Mouse (Mus musculus) lung, embryonic 14.5 days (tissue): ENCODE measurements around the gene Rnf17. TPM values are rescaled to one million over a fixed set of nuclear protein-coding genes. Genes with fewer than 3 reads are reported as not detected.
A peak's percentile ranks its signal among the peaks of the same experiment; 100 is the strongest.

ENCODE experiments used
- ATAC-seq: fragments of 200-750 bp; cut with Nextera tagmentation; 2 replicates; pipeline ENCODE4 v1.8.0; 2017; ENCODE audit warnings: mild to moderate bottlenecking, moderate TSS enrichment, moderate library complexity; ENCODE audit not compliant: insufficient read depth
- DNase-seq: peaks from one replicate; pipeline ENCODE4 v3.0.0-alpha.2; 2015
- H3K27ac ChIP-seq: fragments of 300-500 bp; sonication (generic); 2 replicates; pipeline ENCODE4 v1.5.1; 2014; ENCODE audit warnings: low read depth, mild to moderate bottlenecking, moderate library complexity
- H3K27me3 ChIP-seq: fragments of 300-500 bp; sonication (generic); 2 replicates; pipeline ENCODE4 v1.6.1; 2014; ENCODE audit warnings: low read length, control low read depth; ENCODE audit not compliant: insufficient read depth
- H3K36me3 ChIP-seq: fragments of 300-500 bp; sonication (generic); 2 replicates; pipeline ENCODE4 v1.6.1; 2014; ENCODE audit warnings: control low read depth; ENCODE audit not compliant: insufficient read depth
- H3K4me1 ChIP-seq: fragments of 300-500 bp; sonication (generic); 2 replicates; pipeline ENCODE4 v1.6.1; 2014; ENCODE audit warnings: antibody characterized with exemption, control low read depth; ENCODE audit not compliant: insufficient read depth
- H3K4me2 ChIP-seq: fragments of 300-500 bp; sonication (generic); 2 replicates; pipeline ENCODE4 v1.6.1; 2014; ENCODE audit warnings: mild to moderate bottlenecking
- H3K4me3 ChIP-seq: fragments of 300-500 bp; sonication (generic); 2 replicates; pipeline ENCODE4 v1.5.1; 2014; ENCODE audit warnings: low read depth, low read length
- H3K9ac ChIP-seq: fragments of 300-500 bp; sonication (generic); 2 replicates; pipeline ENCODE4 v1.6.1; 2014
- H3K9me3 ChIP-seq: fragments of 300-500 bp; sonication (generic); 2 replicates; pipeline ENCODE4 v1.6.1; 2016; ENCODE audit warnings: low read depth, low read length, control low read depth
- CTCF ChIP-seq: IDR thresholded peaks from 2 replicates; pipeline ENCODE4 v1.5.1; 2016; ENCODE audit warnings: antibody characterized with exemption, low read depth
- WGBS: fragments of 180-500 bp; shearing (Covaris S2); extraction: QIAGEN DNeasy Blood & Tissue Kit; methylation state at CpG from one replicate; pipeline ENCODE4 v1.1.7; 2014; 5-methylcytosine and 5-hydroxymethylcytosine counted together
- polyA plus RNA-seq: library from polyadenylated mRNA; unstranded; fragments of >200 nt; fragmentation: Nextera tagmentation; extraction: Ambion mirVana; gene quantifications from 2 replicates; pipeline ENCODE4 v1.2.1, GENCODE M21; 2014

Rnf17 gene
- polyA plus RNA-seq, 1 experiment from 2014 or later: 0.84 TPM

DNA sequence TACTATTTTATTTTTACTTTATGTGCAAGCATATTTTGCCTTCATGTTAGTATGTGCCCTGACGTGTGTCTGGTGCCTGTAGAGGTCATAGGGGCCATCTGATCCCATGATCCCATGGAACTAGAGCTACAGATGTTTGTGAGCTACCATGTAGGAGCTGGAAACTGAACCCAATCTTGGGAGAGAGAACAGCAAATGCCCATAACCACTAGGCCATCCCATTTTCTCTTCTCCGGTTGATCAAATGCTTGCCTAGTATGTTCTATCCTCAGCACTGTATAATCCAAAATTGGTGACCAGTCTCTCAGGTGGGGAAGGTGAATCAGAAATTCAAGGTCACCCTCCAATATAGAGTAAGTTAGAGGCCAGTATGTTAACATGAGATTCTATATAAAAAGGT, 170.2 kb downstream of the Rnf17 start:
- Histone ChIP-seq H3K27ac (no peak overlapping the region), H3K4me3 (peak overlapping the region; percentile 81), H3K9me3 (no peaks in the 10 kb centered on the region), H3K27me3 (no peaks in the 10 kb centered on the region), H3K9ac (no peak overlapping the region), H3K4me2 (peak overlapping the region; percentile 64), H3K36me3 (no peaks in the 10 kb centered on the region), H3K4me1 (0 out of 2 replicates have a peak, but pooled peaks cover 2% of the 10 kb centered on the region)
- DNase-seq (no peak), ATAC-seq (no peak)
- WGBS: 70% methylated on average over 2 of the region's 2 CpGs
- no peak for TF ChIP-seq CTCF

Other genes starting within 250 kb of the Rnf17 start
- not detected in 2 replicates for gene Gzmg, start 243.0 kb upstream of the Rnf17 start, polyA plus RNA-seq
- not detected in 2 replicates for gene Gzmn, start 228.0 kb upstream of the Rnf17 start, polyA plus RNA-seq
- not detected in 2 replicates for gene Gzmf, start 191.2 kb upstream of the Rnf17 start, polyA plus RNA-seq
- not detected in 2 replicates for gene Gzmc, start 167.9 kb upstream of the Rnf17 start, polyA plus RNA-seq
- 0.25 and 0.38 TPM in 2 replicates for gene Gzmb, start 140.3 kb upstream of the Rnf17 start, polyA plus RNA-seq
- 1.4 and 1.6 TPM in 2 replicates for gene Atp12a, start 37.5 kb upstream of the Rnf17 start, polyA plus RNA-seq
- 13.5 and 16.3 TPM in 2 replicates for gene Cenpj, start 172.8 kb downstream of the Rnf17 start, polyA plus RNA-seq
- gene Parp4, start 173.0 kb downstream of the Rnf17 start, polyA plus RNA-seq: 4.0 and 5.9 TPM in 2 replicates